Mouse (Mus musculus) cerebellum, adult 2 months (tissue): ENCODE measurements around the gene Ccdc42. TPM values are rescaled to one million over a fixed set of nuclear protein-coding genes. Genes with fewer than 3 reads are reported as not detected.

Experiments used
- DNase-seq, 2 experiments: peaks; one replicate each; pipeline ENCODE4 v3.0.0; 2021
- H3K27ac ChIP-seq: fragments of 200-500 bp; 2 replicates; pipeline ENCODE4 v1.5.1; 2012; ENCODE audit warnings: low read length, control low read depth, inconsistent platforms; ENCODE audit not compliant: insufficient read depth
- H3K27me3 ChIP-seq: fragments of 200-500 bp; 2 replicates; pipeline ENCODE4 v1.6.1; 2012; ENCODE audit warnings: inconsistent platforms, mild to moderate bottlenecking, low read length, moderate library complexity; ENCODE audit not compliant: control insufficient read depth, insufficient read depth
- H3K4me1 ChIP-seq: fragments of 200-500 bp; 2 replicates; pipeline ENCODE4 v1.6.1; 2011; ENCODE audit warnings: low read length; ENCODE audit not compliant: control insufficient read depth, insufficient read depth
- H3K4me3 ChIP-seq: fragments of 200-500 bp; replicated peaks from 2 replicates; pipeline ENCODE3; 2011; ENCODE audit warnings: mild to moderate bottlenecking, low read depth, low read length, control low read depth; ENCODE audit not compliant: insufficient read depth
- CTCF ChIP-seq: fragments of 200-500 bp; IDR thresholded peaks from 2 replicates; pipeline ENCODE4 v1.5.1; 2011; ENCODE audit warnings: low read depth, mild to moderate bottlenecking, control low read depth, low read length, moderate library complexity, borderline replicate concordance; ENCODE audit not compliant: insufficient read depth
- POLR2A ChIP-seq: fragments of 200-500 bp; IDR thresholded peaks from 2 replicates; pipeline ENCODE4 v1.6.1; 2011; ENCODE audit warnings: low read length, control low read depth, borderline replicate concordance; ENCODE audit not compliant: insufficient read depth
- WGBS: fragments of 180-500 bp; shearing (Covaris S2); methylation state at CpG from one replicate; pipeline ENCODE4 v1.1.7; 2018; 5-methylcytosine and 5-hydroxymethylcytosine counted together
- polyA plus RNA-seq: library from polyadenylated mRNA; depleted of rRNA; stranded (reverse); fragments of >200 nt; gene quantifications from 2 replicates; pipeline ENCODE4 v1.2.3, GENCODE M21; 2012

The Ccdc42 gene
- polyA plus RNA-seq, 1 experiment: 0.29 TPM

DNA sequence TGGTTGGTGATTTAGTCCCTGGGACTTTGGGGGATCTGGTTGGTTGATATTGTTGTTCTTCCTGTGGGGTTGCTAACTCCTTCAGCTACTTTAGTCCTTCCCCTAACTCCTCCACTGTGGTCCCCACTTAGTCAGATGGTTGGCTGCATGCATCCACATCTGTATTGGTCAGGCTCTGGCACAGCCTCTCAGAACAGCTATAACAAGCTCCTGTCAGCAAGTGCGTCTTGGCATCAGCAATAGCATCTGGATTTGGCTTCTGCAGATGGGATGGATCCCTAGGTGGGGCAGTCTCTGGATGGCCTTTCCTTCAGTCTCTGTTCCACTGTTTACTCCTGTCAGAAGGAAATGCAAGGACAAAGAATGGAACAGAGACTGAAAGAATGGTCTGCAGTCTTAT is 9.7 kb upstream of the Ccdc42 start:
- no peak overlapping the region for H3K4me3 ChIP-seq
- TF ChIP-seq POLR2A: no peak
- TF ChIP-seq CTCF: no peak
- 85% methylated on average over 1 of the region's 1 CpGs for WGBS
- H3K27ac ChIP-seq: no peak overlapping the region
- peaks cover 6% of the 10 kb centered on the region for H3K4me1 ChIP-seq
- DNase-seq: no peak
- no peaks in the 10 kb centered on the region for H3K27me3 ChIP-seq

- peaks cover 6% of the 10 kb centered on the region for H3K4me1 ChIP-seq
Measured at GRCm38 (mm10) chr11:68579462-68579881, 7.3 kb upstream of the Ccdc42 start.

DNA sequence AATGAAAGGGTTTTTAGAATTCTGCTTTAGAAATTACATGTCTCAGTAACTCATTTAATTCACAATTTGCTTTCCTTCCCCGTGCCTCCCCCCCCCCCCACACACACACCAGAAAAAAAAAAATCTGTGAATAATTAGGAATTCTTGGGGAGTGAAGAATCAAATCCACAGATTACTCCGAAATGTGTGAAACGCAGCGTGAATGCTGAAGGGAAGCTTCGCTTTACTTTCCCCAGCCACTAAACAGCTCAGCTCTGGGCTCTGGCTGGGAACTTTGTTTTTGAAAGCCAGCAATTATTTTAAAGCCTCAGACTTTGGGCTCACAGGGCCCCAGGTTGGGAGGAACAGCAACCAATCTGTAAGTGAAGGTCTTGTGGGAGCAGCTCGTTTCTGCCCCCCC is 6.3 kb upstream of the Ccdc42 start:
- TF ChIP-seq POLR2A (no peak), CTCF (no peak)
- WGBS: 79% methylated on average over 6 of the region's 6 CpGs
- no peak overlapping the region for H3K4me3 ChIP-seq
- H3K27ac ChIP-seq: no peak overlapping the region
- H3K4me1 ChIP-seq: peaks cover 6% of the 10 kb centered on the region
- DNase-seq: no peak
- no peaks in the 10 kb centered on the region for H3K27me3 ChIP-seq

More at GRCm38 (mm10) chr11:68579462-68579881, 7.3 kb upstream of the Ccdc42 start:
- DNase-seq: peak; percentile 66 to 71
- Histone ChIP-seq H3K4me3 (no peak overlapping the region), H3K27me3 (no peaks in the 10 kb centered on the region), H3K27ac (peak overlapping the region; percentile 24; the same call in 1 of the 2 replicates)
- 2% methylated on average over 9 of the region's 9 CpGs for WGBS
- TF ChIP-seq POLR2A: peak; percentile 58; the same call in 1 of the 2 replicates
- no peak; the same call in 1 of the 2 replicates for TF ChIP-seq CTCF

GRCm38 (mm10) chr11:68583225-68583624 is 3.6 kb upstream of the Ccdc42 start:
- Histone ChIP-seq H3K27ac (no peak overlapping the region), H3K4me1 (peaks cover 6% of the 10 kb centered on the region), H3K4me3 (no peak overlapping the region)

GRCm38 (mm10) chr11:68583906-68584480 is 2.8 kb upstream of the Ccdc42 start:
- 64% methylated on average over 8 of the region's 8 CpGs for WGBS
- H3K27ac ChIP-seq: no peak overlapping the region

More at GRCm38 (mm10) chr11:68583225-68583624, 3.6 kb upstream of the Ccdc42 start:
- WGBS: 49% methylated on average over 13 of the region's 13 CpGs
- H3K27me3 ChIP-seq: no peaks in the 10 kb centered on the region
- TF ChIP-seq CTCF (no peak), POLR2A (no peak)
- peak; percentile 34 to 50 for DNase-seq

DNA sequence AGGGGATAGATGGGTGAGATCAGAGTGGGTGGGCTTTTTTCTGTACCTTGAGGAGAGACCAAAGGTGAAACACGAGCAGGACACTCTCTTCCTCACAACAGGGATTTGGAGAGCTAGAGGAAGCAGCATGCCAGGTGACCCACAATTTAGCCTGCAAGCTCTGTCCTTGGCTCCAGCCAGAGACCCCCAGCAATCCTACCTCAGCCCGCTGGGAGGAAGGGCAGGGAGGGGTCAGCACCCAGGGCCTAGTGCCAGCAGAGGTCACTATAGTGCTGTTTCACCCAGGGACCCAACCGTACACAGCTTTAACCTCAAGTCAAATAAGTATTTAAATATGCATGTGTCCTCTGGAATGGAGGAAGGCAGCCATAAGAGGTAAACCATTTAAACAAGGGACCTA is 931 bp upstream of the Ccdc42 start:
- DNase-seq: no peak
- Histone ChIP-seq H3K4me1 (no peaks in the 10 kb centered on the region), H3K27ac (no peak overlapping the region), H3K27me3 (no peaks in the 10 kb centered on the region), H3K4me3 (no peak overlapping the region)
- WGBS: 52% methylated on average over 3 of the region's 3 CpGs
- TF ChIP-seq CTCF (no peak), POLR2A (no peak)

More at GRCm38 (mm10) chr11:68583906-68584480, 2.8 kb upstream of the Ccdc42 start:
- no peak for TF ChIP-seq CTCF
- TF ChIP-seq POLR2A: no peak
- Histone ChIP-seq H3K27me3 (no peaks in the 10 kb centered on the region), H3K4me3 (no peak overlapping the region), H3K4me1 (peaks cover 6% of the 10 kb centered on the region)
- DNase-seq: no peak

GRCm38 (mm10) chr11:68589055-68589809 is 2.4 kb downstream of the Ccdc42 start:
- H3K4me3 ChIP-seq: no peak overlapping the region
- no peaks in the 10 kb centered on the region for H3K27me3 ChIP-seq
- TF ChIP-seq POLR2A (no peak), CTCF (peak; percentile 96)
- WGBS: 45% methylated on average over 8 of the region's 8 CpGs
- H3K4me1 ChIP-seq: no peaks in the 10 kb centered on the region; the same call in 1 of the 2 replicates
- DNase-seq: peak; percentile 72 to 80
- no peak overlapping the region for H3K27ac ChIP-seq

DNA sequence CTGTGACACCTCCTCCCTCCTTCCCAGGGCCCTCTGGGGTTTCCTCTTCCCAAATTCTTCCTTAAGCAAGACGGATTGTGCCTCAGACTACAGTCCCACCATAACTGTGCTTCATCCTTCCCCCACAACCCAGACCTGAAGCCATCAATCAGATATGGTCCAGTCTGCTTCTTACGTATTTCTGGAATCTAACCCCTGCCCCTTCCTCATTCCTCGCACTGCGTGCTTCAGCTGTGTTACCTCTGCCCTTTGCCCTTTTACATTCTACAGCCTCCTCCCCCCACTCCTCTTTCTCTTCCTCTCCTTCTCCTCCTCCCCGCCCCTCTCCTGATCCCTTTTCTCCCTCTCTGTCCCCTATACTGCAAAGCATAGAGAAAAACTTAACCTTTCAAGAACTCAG is 4.9 kb downstream of the Ccdc42 start:
- Histone ChIP-seq H3K4me3 (no peak overlapping the region), H3K4me1 (no peaks in the 10 kb centered on the region; the same call in 1 of the 2 replicates), H3K27me3 (no peaks in the 10 kb centered on the region), H3K27ac (no peak overlapping the region)
- DNase-seq: no peak
- WGBS: 80% methylated on average over 5 of the region's 5 CpGs
- TF ChIP-seq CTCF (no peak), POLR2A (no peak)
